In genomic region chr6:52273656-52274280, GRCm38 (mm10) we compare ENCODE assay signal across 16 mouse cellular contexts. TPM values are rescaled to one million over a fixed set of nuclear protein-coding genes. Genes with fewer than 3 reads are reported as not detected.
DNase-seq lines count a peak whose midpoint lies in the region; ATAC-seq lines count a peak whose summit lies in the region.
"Had no signal": no experiment of that assay in that cellular context is flagged by ENCODE, and none has a peak within 500 bp of the region (broad histone marks: within the 10 kb centered on the region; RNA-seq: fewer than 3 reads in every experiment).

No protein-coding gene starts in this region.

- H3K27ac ChIP-seq in heart, embryonic 14.5 days (replicated peaks in 1 of 2; ENCODE audit: control insufficient read depth in 1 of 2, insufficient read depth in 1 of 2, low read depth in 2 of 2, low read length in 2 of 2): no peak overlapping the region
- no peak overlapping the region for H3K27ac ChIP-seq in midbrain, embryonic 14.5 days (replicated peaks; ENCODE audit: low read depth, low read length)
- no peak overlapping the region for H3K27ac ChIP-seq in midbrain, embryonic 15.5 days
- no peak overlapping the region for H3K27ac ChIP-seq in embryonic facial prominence, embryonic 10.5 days (replicated peaks)
- no peak overlapping the region for H3K27ac ChIP-seq in neural tube, embryonic 11.5 days (ENCODE audit: low read depth, low read length)
- H3K27ac ChIP-seq: embryonic facial prominence, embryonic 15.5 days; liver, embryonic 13.5 days had no signal

- H3K4me1 ChIP-seq in heart, embryonic 14.5 days (ENCODE audit: control insufficient read depth in 2 of 2, insufficient read depth in 2 of 2, low read length in 2 of 2): peaks cover 0 to 3% of the 10 kb centered on the region in 2 experiments; a peak in 1 of 4 replicates
- H3K4me1 ChIP-seq in midbrain, embryonic 14.5 days (ENCODE audit: control insufficient read depth, insufficient read depth, low read length): no peaks in the 10 kb centered on the region
- no peaks in the 10 kb centered on the region for H3K4me1 ChIP-seq in midbrain, embryonic 15.5 days
- no peaks in the 10 kb centered on the region for H3K4me1 ChIP-seq in embryonic facial prominence, embryonic 10.5 days
- H3K4me1 ChIP-seq in neural tube, embryonic 11.5 days (ENCODE audit: control insufficient read depth, insufficient read depth, low read length): no peaks in the 10 kb centered on the region
- H3K4me1 ChIP-seq: liver, embryonic 13.5 days had no signal

- intact Hi-C loops in heart, postnatal 36 days (cut with DNase I): loop anchor here (5.0 kb wide), 1 partner anchor 564 kb away; no protein-coding TSS in a partner anchor

- H3K36me3 ChIP-seq in heart, embryonic 14.5 days (ENCODE audit: control insufficient read depth, insufficient read depth, low read length): no peaks in the 10 kb centered on the region
- H3K36me3 ChIP-seq in midbrain, embryonic 14.5 days (ENCODE audit: control insufficient read depth, insufficient read depth, low read length): no peaks in the 10 kb centered on the region
- H3K36me3 ChIP-seq in midbrain, embryonic 15.5 days (replicated peaks): no peaks in the 10 kb centered on the region
- no peaks in the 10 kb centered on the region for H3K36me3 ChIP-seq in embryonic facial prominence, embryonic 10.5 days (replicated peaks)
- no peaks in the 10 kb centered on the region for H3K36me3 ChIP-seq in neural tube, embryonic 11.5 days (ENCODE audit: control insufficient read depth, insufficient read depth, low read length)
- H3K36me3 ChIP-seq: embryonic facial prominence, embryonic 15.5 days; liver, embryonic 13.5 days had no signal

- no peaks in the 10 kb centered on the region for H3K9me3 ChIP-seq in heart, embryonic 14.5 days (ENCODE audit: control insufficient read depth, low read length)
- H3K9me3 ChIP-seq in midbrain, embryonic 14.5 days (ENCODE audit: control insufficient read depth, low read length): no peaks in the 10 kb centered on the region
- no peaks in the 10 kb centered on the region for H3K9me3 ChIP-seq in midbrain, embryonic 15.5 days
- no peaks in the 10 kb centered on the region for H3K9me3 ChIP-seq in embryonic facial prominence, embryonic 10.5 days
- no peaks in the 10 kb centered on the region for H3K9me3 ChIP-seq in neural tube, embryonic 11.5 days (ENCODE audit: control insufficient read depth, low read length)
- H3K9me3 ChIP-seq: embryonic facial prominence, embryonic 15.5 days; liver, embryonic 13.5 days had no signal

- peaks cover 94% of the 10 kb centered on the region for H3K27me3 ChIP-seq in heart, embryonic 14.5 days (ENCODE audit: control insufficient read depth, insufficient read depth, low read length)
- peaks cover 96% of the 10 kb centered on the region for H3K27me3 ChIP-seq in midbrain, embryonic 14.5 days (ENCODE audit: control insufficient read depth, insufficient read depth, low read length)
- peaks cover 96% of the 10 kb centered on the region for H3K27me3 ChIP-seq in midbrain, embryonic 15.5 days (replicated peaks)
- H3K27me3 ChIP-seq in embryonic facial prominence, embryonic 10.5 days (replicated peaks; ENCODE audit: low read depth, poor library complexity, severe bottlenecking): peaks cover 99% of the 10 kb centered on the region
- H3K27me3 ChIP-seq in neural tube, embryonic 11.5 days (ENCODE audit: control insufficient read depth, insufficient read depth, low read length): peaks cover 94% of the 10 kb centered on the region

- DNase-seq in heart, postnatal 36 days: no peak
- peak; percentile 14 for DNase-seq in midbrain, embryonic 14.5 days
- DNase-seq in embryonic facial prominence, embryonic 10.5 days (ENCODE audit: low spot score): peak; percentile 56
- peak; percentile 34 for DNase-seq in neural tube, embryonic 11.5 days (ENCODE audit: low spot score)
- DNase-seq in lung, postnatal 14 days: no peak
- DNase-seq in urinary bladder, adult 2 months (ENCODE audit: low spot score): no peak
- DNase-seq: adrenal gland, adult 8-10 months; gastrocnemius, postnatal 36 days; liver, embryonic 13.5 days; lung, postnatal 4 days had no signal

- H3K4me2 ChIP-seq in heart, embryonic 14.5 days (ENCODE audit: low read length): 0 out of 2 replicates have a peak overlapping the region, but pooled peaks have one; percentile 1
- no peak overlapping the region for H3K4me2 ChIP-seq in midbrain, embryonic 14.5 days (ENCODE audit: low read length)
- no peak overlapping the region for H3K4me2 ChIP-seq in midbrain, embryonic 15.5 days
- H3K4me2 ChIP-seq in neural tube, embryonic 11.5 days (ENCODE audit: low read depth): no peak overlapping the region
- H3K4me2 ChIP-seq: embryonic facial prominence, embryonic 15.5 days; liver, embryonic 13.5 days had no signal

- 3% methylated on average over 22 of the region's 22 CpGs for WGBS in heart, embryonic 14.5 days
- under 1% methylated on average over 22 of the region's 22 CpGs for WGBS in midbrain, embryonic 14.5 days
- WGBS in midbrain, embryonic 15.5 days: 2% methylated on average over 22 of the region's 22 CpGs
- WGBS in embryonic facial prominence, embryonic 10.5 days: under 1% methylated on average over 22 of the region's 22 CpGs
- 1% methylated on average over 22 of the region's 22 CpGs for WGBS in neural tube, embryonic 11.5 days

- ATAC-seq in heart, embryonic 14.5 days (ENCODE audit: insufficient number of reproducible peaks, insufficient read depth, low FRiP score, low read depth): no peak
- no peak for ATAC-seq in midbrain, embryonic 14.5 days (ENCODE audit: low FRiP score, low TSS enrichment)
- ATAC-seq in midbrain, embryonic 15.5 days (replicated peaks): no peak
- ATAC-seq in neural tube, embryonic 11.5 days (ENCODE audit: insufficient read depth, low FRiP score, low TSS enrichment): no peak
- ATAC-seq: hindbrain, embryonic 16.5 days had no signal

- no peak overlapping the region for H3K9ac ChIP-seq in heart, embryonic 14.5 days (ENCODE audit: low read length)
- no peak overlapping the region for H3K9ac ChIP-seq in midbrain, embryonic 14.5 days (replicated peaks; ENCODE audit: low read length)
- no peak overlapping the region for H3K9ac ChIP-seq in midbrain, embryonic 15.5 days
- no peak overlapping the region for H3K9ac ChIP-seq in neural tube, embryonic 11.5 days (ENCODE audit: low read length)
- H3K9ac ChIP-seq: embryonic facial prominence, embryonic 15.5 days; liver, embryonic 13.5 days had no signal

- H3K4me3 ChIP-seq in heart, embryonic 14.5 days (ENCODE audit: control insufficient read depth in 1 of 2, insufficient read depth in 1 of 2, low read depth in 1 of 2, low read length in 2 of 2): no peak overlapping the region
- no peak overlapping the region for H3K4me3 ChIP-seq in midbrain, embryonic 14.5 days (replicated peaks; ENCODE audit: low read depth, low read length)
- H3K4me3 ChIP-seq in midbrain, embryonic 15.5 days: no peak overlapping the region
- H3K4me3 ChIP-seq in embryonic facial prominence, embryonic 10.5 days: no peak overlapping the region
- no peak overlapping the region for H3K4me3 ChIP-seq in neural tube, embryonic 11.5 days (ENCODE audit: low read depth, low read length)
- H3K4me3 ChIP-seq: embryonic facial prominence, embryonic 15.5 days; liver, embryonic 13.5 days had no signal

RNA-seq across cellular contexts. Expression of gene Hoxa13, which starts 13.1 kb away (rescaled TPM):
- not detected in 2 replicates for polyA plus RNA-seq in heart, embryonic 14.5 days (2014; fragmentation: Nextera tagmentation; extraction: Ambion mirVana)
- not detected for total RNA-seq in heart, postnatal 36 days (2021)
- not detected in 2 replicates for polyA plus RNA-seq in midbrain, embryonic 14.5 days (2014; fragmentation: Nextera tagmentation; extraction: Ambion mirVana)
- not detected in 2 replicates for polyA plus RNA-seq in midbrain, embryonic 15.5 days (2015; fragmentation: Nextera tagmentation; extraction: Ambion mirVana)
- not detected in 2 replicates for polyA plus RNA-seq in embryonic facial prominence, embryonic 10.5 days (2016; fragmentation: Nextera tagmentation; extraction: Ambion mirVana)
- polyA plus RNA-seq in neural tube, embryonic 11.5 days (2014; fragmentation: Nextera tagmentation; extraction: Ambion mirVana): 0.11 and 0.26 TPM in 2 replicates
- polyA plus RNA-seq in urinary bladder, adult 2 months (2012; rRNA removed): 32.5 and 40.7 TPM in 2 replicates
- total RNA-seq: adrenal gland, adult 8-10 months had no signal
- polyA plus RNA-seq: hindbrain, embryonic 16.5 days; liver, embryonic 13.5 days; small intestine, adult 2 months; stomach, embryonic 16.5 days had no signal

RNA-seq across cellular contexts. Expression of gene Hoxa11, which starts 28.2 kb away (rescaled TPM):
- polyA plus RNA-seq in heart, embryonic 14.5 days (2014; fragmentation: Nextera tagmentation; extraction: Ambion mirVana): not detected in 2 replicates
- not detected for total RNA-seq in heart, postnatal 36 days (2021)
- not detected in 2 replicates for polyA plus RNA-seq in midbrain, embryonic 14.5 days (2014; fragmentation: Nextera tagmentation; extraction: Ambion mirVana)
- polyA plus RNA-seq in midbrain, embryonic 15.5 days (2015; fragmentation: Nextera tagmentation; extraction: Ambion mirVana): 0.13 TPM in 1 of 2 replicates, not detected in the other
- not detected in 2 replicates for polyA plus RNA-seq in embryonic facial prominence, embryonic 10.5 days (2016; fragmentation: Nextera tagmentation; extraction: Ambion mirVana)
- polyA plus RNA-seq in neural tube, embryonic 11.5 days (2014; fragmentation: Nextera tagmentation; extraction: Ambion mirVana): 6.0 and 6.7 TPM in 2 replicates
- polyA plus RNA-seq in urinary bladder, adult 2 months (2012; rRNA removed): 25.4 and 29.2 TPM in 2 replicates
- total RNA-seq: adrenal gland, adult 8-10 months had no signal
- polyA plus RNA-seq: embryonic facial prominence, embryonic 15.5 days; hindbrain, embryonic 16.5 days; liver, embryonic 13.5 days; small intestine, adult 2 months; stomach, embryonic 16.5 days had no signal

RNA-seq across cellular contexts. Expression of gene Hoxa10, which starts 33.1 kb away (rescaled TPM):
- 0.11 and 0.12 TPM in 2 replicates for polyA plus RNA-seq in heart, embryonic 14.5 days (2014; fragmentation: Nextera tagmentation; extraction: Ambion mirVana)
- not detected for total RNA-seq in heart, postnatal 36 days (2021)
- polyA plus RNA-seq in midbrain, embryonic 14.5 days (2014; fragmentation: Nextera tagmentation; extraction: Ambion mirVana): not detected in 2 replicates
- polyA plus RNA-seq in midbrain, embryonic 15.5 days (2015; fragmentation: Nextera tagmentation; extraction: Ambion mirVana): 0.15 TPM in 1 of 2 replicates, not detected in the other
- not detected in 2 replicates for polyA plus RNA-seq in embryonic facial prominence, embryonic 10.5 days (2016; fragmentation: Nextera tagmentation; extraction: Ambion mirVana)
- polyA plus RNA-seq in neural tube, embryonic 11.5 days (2014; fragmentation: Nextera tagmentation; extraction: Ambion mirVana): 70.6 and 72.8 TPM in 2 replicates
- polyA plus RNA-seq in urinary bladder, adult 2 months (2012; rRNA removed): 79.4 and 93.6 TPM in 2 replicates
- polyA plus RNA-seq: embryonic facial prominence, embryonic 15.5 days; hindbrain, embryonic 16.5 days; small intestine, adult 2 months had no signal

RNA-seq across cellular contexts. Expression of gene Evx1, which starts 39.5 kb away (rescaled TPM):
- not detected in 2 replicates for polyA plus RNA-seq in heart, embryonic 14.5 days (2014; fragmentation: Nextera tagmentation; extraction: Ambion mirVana)
- total RNA-seq in heart, postnatal 36 days (2021): not detected
- 1.3 and 1.5 TPM in 2 replicates for polyA plus RNA-seq in midbrain, embryonic 14.5 days (2014; fragmentation: Nextera tagmentation; extraction: Ambion mirVana)
- 0.97 and 1.6 TPM in 2 replicates for polyA plus RNA-seq in midbrain, embryonic 15.5 days (2015; fragmentation: Nextera tagmentation; extraction: Ambion mirVana)
- polyA plus RNA-seq in embryonic facial prominence, embryonic 10.5 days (2016; fragmentation: Nextera tagmentation; extraction: Ambion mirVana): 0.19 and 0.80 TPM in 2 replicates
- polyA plus RNA-seq in neural tube, embryonic 11.5 days (2014; fragmentation: Nextera tagmentation; extraction: Ambion mirVana): 1.9 TPM in 2 replicates
- polyA plus RNA-seq in urinary bladder, adult 2 months (2012; rRNA removed): 1.1 TPM in 2 replicates
- total RNA-seq: adrenal gland, adult 8-10 months; gastrocnemius, postnatal 36 days had no signal
- polyA plus RNA-seq: embryonic facial prominence, embryonic 15.5 days; liver, embryonic 13.5 days; small intestine, adult 2 months; stomach, embryonic 16.5 days had no signal

RNA-seq across cellular contexts. Expression of gene Hoxa9, which starts 42.9 kb away (rescaled TPM):
- 0.11 and 0.26 TPM in 2 replicates for polyA plus RNA-seq in heart, embryonic 14.5 days (2014; fragmentation: Nextera tagmentation; extraction: Ambion mirVana)
- not detected for total RNA-seq in heart, postnatal 36 days (2021)
- polyA plus RNA-seq in midbrain, embryonic 14.5 days (2014; fragmentation: Nextera tagmentation; extraction: Ambion mirVana): not detected in 2 replicates
- polyA plus RNA-seq in midbrain, embryonic 15.5 days (2015; fragmentation: Nextera tagmentation; extraction: Ambion mirVana): not detected in 2 replicates
- not detected in 2 replicates for polyA plus RNA-seq in embryonic facial prominence, embryonic 10.5 days (2016; fragmentation: Nextera tagmentation; extraction: Ambion mirVana)
- 98.8 and 105 TPM in 2 replicates for polyA plus RNA-seq in neural tube, embryonic 11.5 days (2014; fragmentation: Nextera tagmentation; extraction: Ambion mirVana)
- 48.1 and 60.0 TPM in 2 replicates for polyA plus RNA-seq in urinary bladder, adult 2 months (2012; rRNA removed)
- polyA plus RNA-seq: small intestine, adult 2 months had no signal

Comparison
In these comparisons a context has a peak if more than half of its experiments do, and no peak if none do; other contexts are left out.
1. DNase-seq: peak in midbrain, embryonic 14.5 days (single experiment), embryonic facial prominence, embryonic 10.5 days (single experiment) and neural tube, embryonic 11.5 days (single experiment); none in heart, postnatal 36 days (0 of 2), lung, postnatal 14 days (single experiment) and urinary bladder, adult 2 months (single experiment).
2. RNA of gene Hoxa13, which starts 13.1 kb away (polyA plus RNA-seq): 32.5 to 40.7 TPM in urinary bladder, adult 2 months; 0.11 to 0.26 TPM in neural tube, embryonic 11.5 days, not detected in heart, embryonic 14.5 days, not detected in midbrain, embryonic 14.5 days, not detected in midbrain, embryonic 15.5 days and not detected in embryonic facial prominence, embryonic 10.5 days; every median in the first group is over 10 times any median in the second.
3. RNA of gene Hoxa10, which starts 33.1 kb away (polyA plus RNA-seq): 79.4 to 93.6 TPM in urinary bladder, adult 2 months and 70.6 to 72.8 TPM in neural tube, embryonic 11.5 days; 0.15 TPM in midbrain, embryonic 15.5 days, 0.11 to 0.12 TPM in heart, embryonic 14.5 days, not detected in midbrain, embryonic 14.5 days and not detected in embryonic facial prominence, embryonic 10.5 days; every median in the first group is over 10 times any median in the second.